Mouse (Mus musculus): ENCODE data around the gene Hspd1. TPM values are rescaled to one million over a fixed set of nuclear protein-coding genes. Genes with fewer than 3 reads are reported as not detected.

The Hspd1 gene
- 167 TPM for polyA plus RNA-seq (2014; fragmentation: Illumina TruSeq; extraction: RNeasy Lipid Tissue Mini Kit (QIAGEN cat#74804); ENCODE audit: low read depth, low replicate concordance)

DNA sequence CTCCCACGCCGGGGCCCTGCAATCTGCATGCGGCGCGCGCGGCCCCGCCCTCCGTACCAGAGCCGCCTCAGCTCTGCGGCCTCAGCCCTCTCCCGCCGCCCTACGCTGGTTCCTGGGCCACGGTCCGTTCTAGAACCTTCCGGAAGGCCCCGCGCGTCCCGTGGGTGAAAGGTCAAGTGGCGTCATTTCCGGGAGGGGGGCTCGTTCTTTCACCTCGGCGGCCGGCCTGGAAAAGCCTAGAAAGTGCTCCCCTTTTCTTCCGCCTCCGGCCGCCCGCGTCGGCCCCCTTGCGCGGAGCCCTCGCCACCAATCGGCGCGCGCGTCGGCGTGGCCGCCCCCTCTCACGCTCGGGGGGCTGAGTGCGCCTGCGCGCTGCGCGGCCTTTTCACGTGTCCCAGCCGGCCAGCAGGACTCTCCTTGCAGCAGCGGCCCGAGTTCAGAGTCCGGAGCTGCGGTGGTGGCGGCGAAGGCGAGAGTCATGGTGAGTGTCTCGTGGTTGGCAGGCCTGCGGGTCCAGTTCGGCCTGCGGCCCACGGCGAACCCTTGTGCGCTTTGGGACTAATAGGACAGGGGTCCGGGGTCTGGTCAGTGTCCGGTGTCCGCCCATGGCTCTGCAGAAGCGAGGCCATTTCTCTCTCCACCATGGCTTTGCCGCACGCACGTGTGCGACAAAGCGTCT lies at the start of gene Hspd1, which contains the start of gene Hspe1:
TSS of gene Hspd1 (minus strand) at position 312 of the 679 bp plus-strand sequence.
TSS of gene Hspe1 (plus strand) at position 201 of the 679 bp plus-strand sequence.

DNA sequence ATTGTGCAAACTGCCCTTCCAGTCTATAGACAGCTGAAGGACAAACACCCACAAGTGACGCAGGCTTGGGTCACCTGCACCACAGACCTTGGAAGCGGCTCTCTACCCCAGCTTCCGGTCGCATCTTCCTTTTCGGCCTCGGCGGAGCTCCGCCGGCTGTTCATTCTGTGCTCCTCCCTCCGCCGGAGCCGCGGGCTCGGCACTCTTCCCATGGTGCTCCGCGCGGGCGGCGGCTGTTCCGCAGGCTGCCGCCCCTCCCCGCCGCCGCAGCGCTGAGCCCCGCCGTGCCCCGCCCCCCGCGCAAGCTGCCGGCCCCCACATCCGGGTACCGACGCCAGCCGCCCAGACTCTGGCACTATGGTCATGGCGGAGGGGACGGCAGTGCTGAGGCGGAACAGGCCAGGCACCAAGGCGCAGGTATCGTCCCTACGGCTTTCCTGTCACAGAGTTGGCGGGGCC lies 42.9 kb upstream of the Hspd1 start, which contains the start of gene Mob4:
TSS of gene Mob4 (plus strand) at position 289 of the 459 bp plus-strand sequence.

DNA sequence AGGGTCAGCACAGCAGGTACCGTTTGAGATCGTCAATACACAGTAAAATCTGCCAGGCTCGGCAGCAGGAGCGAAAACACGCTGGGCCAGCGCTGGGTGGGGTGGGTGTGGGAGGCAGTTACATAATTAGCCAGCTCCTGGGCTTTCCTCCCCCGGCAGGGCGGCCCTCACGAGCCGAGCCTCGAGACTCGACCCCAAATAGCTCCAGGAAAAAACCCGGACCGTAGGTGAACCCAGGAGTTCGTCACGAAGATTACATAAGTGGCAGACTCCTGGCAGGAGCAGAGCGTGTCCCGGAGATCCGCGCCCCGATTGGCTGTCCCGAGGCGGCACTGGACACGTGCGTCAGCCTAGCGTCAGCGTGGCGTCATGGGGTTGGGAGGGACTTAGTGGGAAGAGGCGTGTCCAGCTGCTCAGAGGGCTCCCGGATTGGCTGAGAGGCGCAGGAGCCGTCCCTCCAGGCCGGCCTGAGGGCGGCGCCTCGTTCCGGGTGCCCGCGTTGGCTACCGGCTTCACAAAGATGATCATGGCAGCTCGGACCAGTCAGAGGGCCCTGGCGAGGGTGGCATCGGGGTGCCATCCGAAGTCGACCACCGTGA lies 35.6 kb downstream of the Hspd1 start, which contains the start of gene Coq10b:
TSS of gene Coq10b (plus strand) at position 416 of the 599 bp plus-strand sequence.

Other genes with a start within 250 kb of the Hspd1 start
- 19.0 TPM for gene Ankrd44, start 161.9 kb downstream of the Hspd1 start, polyA plus RNA-seq (2014; fragmentation: Illumina TruSeq; extraction: RNeasy Lipid Tissue Mini Kit (QIAGEN cat#74804); ENCODE audit: low read depth, low replicate concordance)
- 104 TPM for gene Sf3b1, start 60.8 kb downstream of the Hspd1 start, polyA plus RNA-seq (2014; fragmentation: Illumina TruSeq; extraction: RNeasy Lipid Tissue Mini Kit (QIAGEN cat#74804); ENCODE audit: low read depth, low replicate concordance)
- 25.0 TPM for gene Coq10b, start 35.5 kb downstream of the Hspd1 start, polyA plus RNA-seq (2014; fragmentation: Illumina TruSeq; extraction: RNeasy Lipid Tissue Mini Kit (QIAGEN cat#74804); ENCODE audit: low read depth, low replicate concordance)
- 154 TPM for gene Hspe1, start 111 bp downstream of the Hspd1 start, polyA plus RNA-seq (2014; fragmentation: Illumina TruSeq; extraction: RNeasy Lipid Tissue Mini Kit (QIAGEN cat#74804); ENCODE audit: low read depth, low replicate concordance)
- 33.5 TPM for gene Mob4, start 43.0 kb upstream of the Hspd1 start, polyA plus RNA-seq (2014; fragmentation: Illumina TruSeq; extraction: RNeasy Lipid Tissue Mini Kit (QIAGEN cat#74804); ENCODE audit: low read depth, low replicate concordance)
- gene Rftn2, start 138.5 kb upstream of the Hspd1 start, polyA plus RNA-seq (2014; fragmentation: Illumina TruSeq; extraction: RNeasy Lipid Tissue Mini Kit (QIAGEN cat#74804); ENCODE audit: low read depth, low replicate concordance) = 3.0 TPM
- 1.6 TPM for gene Mars2, start 148.9 kb upstream of the Hspd1 start, polyA plus RNA-seq (2014; fragmentation: Illumina TruSeq; extraction: RNeasy Lipid Tissue Mini Kit (QIAGEN cat#74804); ENCODE audit: low read depth, low replicate concordance)